Mouse (Mus musculus): Measurements from ENCODE around the gene Deup1. TPM values are rescaled to one million over a fixed set of nuclear protein-coding genes. Genes with fewer than 3 reads are reported as not detected.

Deup1 gene
- total RNA-seq, 2 experiments from 2014 or later = 0.29 to 0.49 TPM

Other genes starting within 250 kb of the Deup1 start
- 1 to 10 TPM; 3.2 to 3.9 TPM for gene Smco4, start 134.5 kb downstream of the Deup1 start, total RNA-seq (2021)
- 10 to 100 TPM; 40.7 to 47.6 TPM for gene Slc36a4, start 81.8 kb upstream of the Deup1 start, total RNA-seq (2021)
- gene Mtnr1b, start 246.6 kb upstream of the Deup1 start, total RNA-seq (2021) = not detected